Mouse (Mus musculus) kidney, adult 2 months (tissue): ENCODE results near the gene Spib.

Source experiments
- CTCF ChIP-seq: fragments of 200-500 bp; conservative IDR thresholded peaks from 2 replicates; pipeline ENCODE4 v1.5.1; 2011; ENCODE audit warnings: low read depth, mild to moderate bottlenecking, control low read depth, low read length, moderate library complexity, mixed read lengths; ENCODE audit not compliant: insufficient read depth, insufficient read length
- POLR2A ChIP-seq: fragments of 200-500 bp; IDR thresholded peaks from one replicate; pipeline ENCODE4 v1.6.1; 2011; ENCODE audit warnings: low read depth, low read length, control low read depth

DNA sequence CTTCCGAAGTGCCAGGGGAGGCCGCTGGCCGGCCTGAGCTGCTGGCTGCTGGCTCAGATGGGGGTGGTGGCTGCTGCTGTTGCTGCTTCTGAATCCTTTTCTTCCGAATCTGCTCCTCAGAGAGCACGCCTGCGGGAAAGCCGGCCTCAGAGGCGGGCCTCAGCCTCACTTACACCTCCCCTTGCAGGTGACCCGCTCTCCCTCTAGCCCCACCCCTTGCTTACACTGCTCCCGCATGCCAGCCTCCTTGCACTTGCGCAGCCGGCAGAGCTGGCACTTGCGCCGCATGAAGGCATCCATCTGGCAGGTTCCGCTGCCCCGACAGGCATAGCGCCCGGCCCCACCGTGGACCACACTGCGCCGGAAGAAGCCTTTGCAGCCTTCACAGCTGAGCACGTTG is 19.9 kb upstream of the Spib start:
- no peak for TF ChIP-seq CTCF
- TF ChIP-seq POLR2A = no peak
